Mouse (Mus musculus): ENCODE measurements around the gene Ggt1. TPM values are rescaled to one million over a fixed set of nuclear protein-coding genes. Genes with fewer than 3 reads are reported as not detected.

Gene Ggt1
- polyA plus RNA-seq, 1 experiment from 2014 or later = 0.25 TPM

DNA sequence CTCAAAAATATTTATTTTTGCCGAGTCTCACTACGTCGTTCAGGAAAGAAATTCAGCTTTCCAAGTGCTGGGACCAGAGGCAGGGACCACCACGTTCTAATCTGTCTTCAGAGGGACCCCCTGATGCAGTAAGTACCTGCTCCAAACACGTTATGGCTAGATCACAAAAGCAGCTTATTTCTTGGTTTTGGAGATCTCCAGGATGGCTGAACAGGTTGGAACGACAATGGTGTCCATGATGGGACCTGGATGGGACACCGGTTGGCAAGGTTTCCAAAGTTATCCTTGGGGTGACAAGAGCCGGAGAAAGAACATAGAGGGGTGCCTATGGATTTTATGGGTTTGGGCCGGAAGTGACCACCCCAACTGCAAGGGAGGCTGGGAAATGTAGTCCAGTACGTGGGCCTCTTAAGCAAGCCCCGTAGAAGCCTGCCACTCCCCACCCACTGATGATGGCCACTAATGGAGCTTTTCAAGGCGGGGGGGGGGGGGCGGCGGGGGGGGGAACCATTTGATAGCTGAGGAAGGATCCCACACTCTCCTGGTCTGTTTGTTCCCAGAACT lies 72.3 kb downstream of the Ggt1 start:
- H3K27me3 ChIP-seq = no peaks in the 10 kb centered on the region
- no peak overlapping the region for H3K9ac ChIP-seq
- H3K36me3 ChIP-seq = no peaks in the 10 kb centered on the region
- no peak overlapping the region for H3K4me2 ChIP-seq
- ATAC-seq (ENCODE audit: insufficient number of reproducible peaks, insufficient read depth, low FRiP score, low TSS enrichment, low read depth) = no peak
- H3K4me3 ChIP-seq = no peak overlapping the region
- H3K9me3 ChIP-seq = no peaks in the 10 kb centered on the region
- H3K4me1 ChIP-seq = peaks cover 11% of the 10 kb centered on the region; the same call in 1 of the 2 replicates
- 84% methylated on average over 11 of the region's 14 CpGs for WGBS
- H3K27ac ChIP-seq = peak overlapping the region; percentile 13; the same call in 1 of the 2 replicates

DNA sequence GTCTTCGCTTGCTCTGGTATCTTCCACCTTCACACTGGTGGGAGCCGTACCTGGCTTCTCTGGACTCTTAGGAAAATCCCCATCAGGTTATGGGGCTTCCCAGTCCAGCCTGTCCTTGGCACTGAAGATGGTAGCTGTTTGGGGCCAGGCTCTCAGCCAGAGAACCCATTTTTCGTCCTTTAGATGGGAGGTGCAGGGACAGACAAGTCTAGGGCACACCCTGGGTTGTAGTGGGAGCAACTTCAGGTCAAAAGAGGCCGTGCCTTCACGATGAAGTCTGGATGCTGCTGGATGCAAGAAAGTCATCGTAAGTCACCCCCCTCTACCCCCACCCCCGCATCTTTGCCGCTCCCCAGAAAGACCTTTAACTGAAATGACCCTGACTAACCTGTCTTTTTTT lies 73.2 kb downstream of the Ggt1 start:
- H3K4me1 ChIP-seq = peaks cover 11% of the 10 kb centered on the region; the same call in 1 of the 2 replicates
- no peaks in the 10 kb centered on the region for H3K9me3 ChIP-seq
- H3K36me3 ChIP-seq = no peaks in the 10 kb centered on the region
- no peak overlapping the region for H3K4me3 ChIP-seq
- 93% methylated on average over 8 of the region's 8 CpGs for WGBS
- H3K9ac ChIP-seq = no peak overlapping the region
- no peak for ATAC-seq (ENCODE audit: insufficient number of reproducible peaks, insufficient read depth, low FRiP score, low TSS enrichment, low read depth)
- H3K27me3 ChIP-seq = no peaks in the 10 kb centered on the region
- no peak overlapping the region for H3K4me2 ChIP-seq
- H3K27ac ChIP-seq = no peak overlapping the region

DNA sequence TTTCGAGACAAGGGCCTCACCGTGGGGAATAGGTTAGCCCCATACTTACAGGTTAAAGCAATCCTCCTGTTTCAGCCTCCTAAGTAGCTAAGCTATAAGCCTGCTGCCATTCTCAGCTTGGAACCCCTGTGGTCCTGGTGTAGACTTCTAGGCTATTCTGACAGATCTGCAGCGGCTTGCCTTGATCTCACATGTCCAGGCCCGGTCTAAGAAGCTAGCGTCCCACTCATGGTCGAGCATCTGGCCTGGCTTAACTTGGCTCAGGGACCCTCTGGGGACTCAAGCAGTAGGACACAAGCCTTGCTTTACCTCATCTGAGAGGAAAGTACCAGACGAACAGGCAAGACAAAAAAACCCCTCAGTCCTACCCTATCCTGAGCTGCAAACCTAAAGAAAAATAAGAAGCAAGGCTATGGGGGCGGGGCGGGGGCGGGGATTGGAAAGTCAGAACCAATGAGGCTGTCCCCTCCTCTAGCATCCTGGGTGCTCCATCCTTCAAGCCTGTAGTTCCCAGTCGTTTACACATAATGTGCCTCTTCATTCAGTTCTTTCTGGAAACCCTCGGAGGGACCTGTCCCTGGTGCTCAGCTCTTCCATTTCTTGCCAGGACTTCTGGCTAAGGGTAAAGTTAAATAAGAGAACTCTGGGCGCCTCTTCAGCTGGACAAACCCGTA lies 73.8 kb downstream of the Ggt1 start:
- 67% methylated on average over 14 of the region's 14 CpGs for WGBS
- ATAC-seq (ENCODE audit: insufficient number of reproducible peaks, insufficient read depth, low FRiP score, low TSS enrichment, low read depth) = no peak

DNA sequence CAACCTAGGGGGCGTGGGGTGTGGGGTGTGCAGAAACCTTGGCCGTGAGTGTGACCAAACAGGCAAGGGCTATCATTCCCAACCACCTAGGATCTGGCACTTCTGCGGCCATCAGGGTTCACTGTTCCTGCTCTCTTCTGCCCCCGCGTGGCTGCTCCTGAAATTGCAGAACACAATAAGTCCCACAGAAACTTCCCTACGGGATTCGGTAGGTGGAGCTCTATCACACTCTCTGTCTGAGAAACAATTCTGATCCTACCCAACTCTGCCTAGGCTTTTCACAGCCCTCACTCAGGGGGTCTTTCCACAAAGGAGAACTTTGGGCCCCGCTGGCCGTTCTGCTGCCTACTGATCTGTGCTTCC lies 74.3 kb downstream of the Ggt1 start:
- WGBS = 4% methylated on average over 9 of the region's 9 CpGs
- no peak for ATAC-seq (ENCODE audit: insufficient number of reproducible peaks, insufficient read depth, low FRiP score, low TSS enrichment, low read depth)
- Histone ChIP-seq H3K4me3 (no peak overlapping the region), H3K36me3 (no peaks in the 10 kb centered on the region), H3K4me1 (peaks cover 11% of the 10 kb centered on the region; the same call in 1 of the 2 replicates), H3K9ac (no peak overlapping the region), H3K27me3 (no peaks in the 10 kb centered on the region), H3K4me2 (no peak overlapping the region), H3K27ac (no peak overlapping the region), H3K9me3 (no peaks in the 10 kb centered on the region)

More for the DNA sequence above, 73.8 kb downstream of the Ggt1 start:
- Histone ChIP-seq H3K27me3 (no peaks in the 10 kb centered on the region), H3K4me1 (peaks cover 11% of the 10 kb centered on the region; the same call in 1 of the 2 replicates), H3K9ac (no peak overlapping the region), H3K4me2 (no peak overlapping the region), H3K9me3 (no peaks in the 10 kb centered on the region), H3K27ac (no peak overlapping the region), H3K36me3 (no peaks in the 10 kb centered on the region), H3K4me3 (no peak overlapping the region)

Other genes with a start within 250 kb of the Ggt1 start
- gene Adora2a, start 244.7 kb upstream of the Ggt1 start, polyA plus RNA-seq (2015; fragmentation: Nextera tagmentation; extraction: Ambion mirVana) = 2.4 TPM in 2 replicates
- 1.0 and 2.2 TPM in 2 replicates for gene Upb1, start 160.5 kb upstream of the Ggt1 start, polyA plus RNA-seq (2015; fragmentation: Nextera tagmentation; extraction: Ambion mirVana)
- gene Snrpd3, start 44.1 kb upstream of the Ggt1 start, polyA plus RNA-seq (2015; fragmentation: Nextera tagmentation; extraction: Ambion mirVana) = 194 and 214 TPM in 2 replicates
- 27.0 and 27.3 TPM in 2 replicates for gene Gucd1, start 43.6 kb upstream of the Ggt1 start, polyA plus RNA-seq (2015; fragmentation: Nextera tagmentation; extraction: Ambion mirVana)
- gene Lrrc75b, start 1.3 kb upstream of the Ggt1 start, polyA plus RNA-seq (2015; fragmentation: Nextera tagmentation; extraction: Ambion mirVana) = 3.9 and 6.6 TPM in 2 replicates
- 0.96 and 2.0 TPM in 2 replicates for gene Ggt5, start 27.7 kb downstream of the Ggt1 start, polyA plus RNA-seq (2015; fragmentation: Nextera tagmentation; extraction: Ambion mirVana)
- 1.6 and 2.8 TPM in 2 replicates for gene Susd2, start 82.4 kb downstream of the Ggt1 start, polyA plus RNA-seq (2015; fragmentation: Nextera tagmentation; extraction: Ambion mirVana)
- gene Cabin1, start 202.7 kb downstream of the Ggt1 start, polyA plus RNA-seq (2015; fragmentation: Nextera tagmentation; extraction: Ambion mirVana) = 30.0 and 33.9 TPM in 2 replicates
- 77.3 and 79.2 TPM in 2 replicates for gene Ddt, start 211.8 kb downstream of the Ggt1 start, polyA plus RNA-seq (2015; fragmentation: Nextera tagmentation; extraction: Ambion mirVana)
- not detected in 2 replicates for gene Gm20441, start 219.3 kb downstream of the Ggt1 start, polyA plus RNA-seq (2015; fragmentation: Nextera tagmentation; extraction: Ambion mirVana)
- 11.8 and 16.7 TPM in 2 replicates for gene Gstt3, start 219.8 kb downstream of the Ggt1 start, polyA plus RNA-seq (2015; fragmentation: Nextera tagmentation; extraction: Ambion mirVana)
- gene Gstt1, start 237.0 kb downstream of the Ggt1 start, polyA plus RNA-seq (2015; fragmentation: Nextera tagmentation; extraction: Ambion mirVana) = 9.9 and 17.6 TPM in 2 replicates

Measured in embryonic facial prominence, embryonic 13.5 days (tissue).